Mouse (Mus musculus): ENCODE data around the gene Gm10775. TPM values are rescaled to one million over a fixed set of nuclear protein-coding genes. Genes with fewer than 3 reads are reported as not detected.

The Gm10775 gene
- polyA plus RNA-seq, 1 experiment from 2014 or later, result 0.37 TPM

DNA sequence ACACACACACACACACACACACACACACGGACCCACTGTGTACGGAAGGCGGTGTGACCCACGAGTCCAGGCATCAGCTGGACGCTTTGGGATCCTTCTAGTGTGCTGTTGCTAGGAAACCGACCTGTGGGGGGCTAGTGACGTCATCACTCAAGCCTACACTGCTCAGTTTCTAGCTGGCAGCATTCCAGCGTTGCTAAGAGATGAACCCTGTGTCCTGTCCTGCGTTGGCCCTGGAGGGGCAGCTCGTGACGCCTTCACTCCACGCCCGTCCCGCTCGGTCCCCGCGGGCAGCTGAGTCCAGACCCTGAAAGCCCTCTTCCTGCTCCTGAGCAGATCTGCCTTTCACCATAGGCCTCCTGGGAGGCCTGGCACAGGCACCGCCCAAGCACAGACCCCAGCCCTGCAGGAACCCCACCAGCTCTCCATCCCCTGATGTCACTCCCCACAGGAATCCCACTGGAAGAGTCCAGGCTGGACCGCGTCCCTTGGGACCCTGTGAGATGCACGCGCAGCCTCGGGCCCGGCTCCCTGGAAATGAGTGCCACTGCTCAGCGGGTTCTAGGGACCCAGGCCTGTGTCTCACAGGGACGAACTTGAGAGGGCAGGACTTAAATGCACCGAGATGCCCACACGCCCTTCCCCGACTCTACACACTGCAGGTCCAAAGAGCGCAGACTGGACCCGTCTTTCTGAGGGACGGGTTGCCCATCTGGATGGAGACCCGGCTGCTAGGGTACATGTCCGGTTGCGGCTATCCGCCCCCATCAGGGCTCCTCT, 974 bp upstream of the Gm10775 start:
- H3K9ac ChIP-seq, result peak overlapping the region; percentile 37; the same call in 1 of the 2 replicates
- ATAC-seq (ENCODE audit: low FRiP score) (peak; percentile 87), DNase-seq (ENCODE audit: low spot score) (peak; percentile 77)
- H3K27ac ChIP-seq, result no peak overlapping the region
- H3K4me1 ChIP-seq (replicated peaks; ENCODE audit: control insufficient read depth, insufficient read depth, low read length), result no peaks in the 10 kb centered on the region
- peak overlapping the region; percentile 52 for H3K4me2 ChIP-seq (replicated peaks)
- peaks cover 22% of the 10 kb centered on the region for H3K36me3 ChIP-seq (replicated peaks; ENCODE audit: control insufficient read depth, insufficient read depth)
- WGBS, result 28% methylated on average over 36 of the region's 36 CpGs
- peak overlapping the region; percentile 31 for H3K4me3 ChIP-seq (replicated peaks; ENCODE audit: low read length)
- peaks cover 67% of the 10 kb centered on the region for H3K9me3 ChIP-seq (ENCODE audit: control insufficient read depth, low read length)
- no peaks in the 10 kb centered on the region for H3K27me3 ChIP-seq (ENCODE audit: control insufficient read depth, insufficient read depth, low read length)

GRCm38 (mm10) chr13:65262086-65262485, 2.7 kb downstream of the Gm10775 start:
- H3K4me3 ChIP-seq (replicated peaks; ENCODE audit: low read length), result no peak overlapping the region
- H3K27me3 ChIP-seq (ENCODE audit: control insufficient read depth, insufficient read depth, low read length), result no peaks in the 10 kb centered on the region
- ATAC-seq (ENCODE audit: low FRiP score), result no peak
- no peak overlapping the region for H3K9ac ChIP-seq
- no peak overlapping the region for H3K4me2 ChIP-seq (replicated peaks)
- no peaks in the 10 kb centered on the region for H3K4me1 ChIP-seq (replicated peaks; ENCODE audit: control insufficient read depth, insufficient read depth, low read length)
- no peak for DNase-seq (ENCODE audit: low spot score)
- H3K9me3 ChIP-seq (ENCODE audit: control insufficient read depth, low read length), result peaks cover 87% of the 10 kb centered on the region
- H3K36me3 ChIP-seq (replicated peaks; ENCODE audit: control insufficient read depth, insufficient read depth), result peaks cover 34% of the 10 kb centered on the region
- H3K27ac ChIP-seq, result no peak overlapping the region
- WGBS, result 93% methylated on average over 5 of the region's 5 CpGs

- WGBS, result 16% methylated on average over 9 of the region's 9 CpGs
Measured at GRCm38 (mm10) chr13:65277994-65278382, 18.6 kb downstream of the Gm10775 start.

GRCm38 (mm10) chr13:65278383-65279341, 19.3 kb downstream of the Gm10775 start, which contains the start of gene Zfp369:
Zfp369 (plus strand) TSS chr13:65278814.
- WGBS, result under 1% methylated on average over 50 of the region's 50 CpGs
- Histone ChIP-seq H3K9me3 (ENCODE audit: control insufficient read depth, low read length) (peaks cover 46% of the 10 kb centered on the region), H3K4me2 (replicated peaks) (peak within 1 kb of the TSS; percentile 73), H3K4me1 (replicated peaks; ENCODE audit: control insufficient read depth, insufficient read depth, low read length) (peaks cover 4% of the 10 kb centered on the region; the same call in 1 of the 2 replicates), H3K4me3 (replicated peaks; ENCODE audit: low read length) (peak within 1 kb of the TSS; percentile 69), H3K27ac (peak within 1 kb of the TSS; percentile 90), H3K27me3 (ENCODE audit: control insufficient read depth, insufficient read depth, low read length) (no peaks in the 10 kb centered on the region), H3K9ac (peak within 1 kb of the TSS; percentile 78), H3K36me3 (replicated peaks; ENCODE audit: control insufficient read depth, insufficient read depth) (peaks cover 25% of the 10 kb centered on the region)
- peak; percentile 99 for ATAC-seq (ENCODE audit: low FRiP score)
- peak; percentile 90 for DNase-seq (ENCODE audit: low spot score)

More at GRCm38 (mm10) chr13:65277994-65278382, 18.6 kb downstream of the Gm10775 start:
- H3K9ac ChIP-seq, result peak overlapping the region; percentile 78
- H3K27ac ChIP-seq, result peak overlapping the region; percentile 90
- peaks cover 53% of the 10 kb centered on the region for H3K9me3 ChIP-seq (ENCODE audit: control insufficient read depth, low read length)
- H3K4me2 ChIP-seq (replicated peaks), result peak overlapping the region; percentile 73
- ATAC-seq (ENCODE audit: low FRiP score) (peak; percentile 60), DNase-seq (ENCODE audit: low spot score) (no peak)
- H3K4me3 ChIP-seq (replicated peaks; ENCODE audit: low read length), result peak overlapping the region; percentile 69
- H3K36me3 ChIP-seq (replicated peaks; ENCODE audit: control insufficient read depth, insufficient read depth), result peaks cover 25% of the 10 kb centered on the region
- peaks cover 4% of the 10 kb centered on the region; the same call in 1 of the 2 replicates for H3K4me1 ChIP-seq (replicated peaks; ENCODE audit: control insufficient read depth, insufficient read depth, low read length)
- no peaks in the 10 kb centered on the region for H3K27me3 ChIP-seq (ENCODE audit: control insufficient read depth, insufficient read depth, low read length)

GRCm38 (mm10) chr13:65286771-65287170, 27.4 kb downstream of the Gm10775 start:
- H3K4me2 ChIP-seq (replicated peaks), result no peak overlapping the region
- no peaks in the 10 kb centered on the region for H3K27me3 ChIP-seq (ENCODE audit: control insufficient read depth, insufficient read depth, low read length)
- no peak overlapping the region for H3K27ac ChIP-seq
- peaks cover 80% of the 10 kb centered on the region for H3K9me3 ChIP-seq (ENCODE audit: control insufficient read depth, low read length)
- peaks cover 86% of the 10 kb centered on the region for H3K36me3 ChIP-seq (replicated peaks; ENCODE audit: control insufficient read depth, insufficient read depth)
- no peaks in the 10 kb centered on the region for H3K4me1 ChIP-seq (replicated peaks; ENCODE audit: control insufficient read depth, insufficient read depth, low read length)
- 95% methylated on average over 2 of the region's 2 CpGs for WGBS
- ATAC-seq (ENCODE audit: low FRiP score) (no peak), DNase-seq (ENCODE audit: low spot score) (no peak)
- H3K9ac ChIP-seq, result no peak overlapping the region
- no peak overlapping the region for H3K4me3 ChIP-seq (replicated peaks; ENCODE audit: low read length)

DNA sequence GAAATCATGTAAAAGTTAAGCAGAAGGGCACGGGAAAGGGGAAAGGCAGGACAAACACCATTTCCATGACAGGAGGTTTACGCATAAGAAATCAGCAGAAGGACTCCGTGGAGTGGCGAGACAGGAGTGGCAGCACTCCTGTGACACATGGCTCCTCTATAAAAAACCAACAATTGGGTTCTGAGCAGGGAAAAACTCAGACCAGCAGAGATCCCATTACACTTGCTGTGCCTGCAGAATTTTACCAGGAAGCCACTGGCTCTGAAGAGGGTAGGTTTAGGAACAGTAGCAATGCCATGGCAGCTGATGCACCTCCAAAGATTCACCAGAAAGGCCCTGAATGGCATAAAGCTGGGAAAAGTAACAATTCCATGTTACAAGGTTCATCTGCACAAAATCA, 37.0 kb downstream of the Gm10775 start:
- Histone ChIP-seq H3K4me1 (replicated peaks; ENCODE audit: control insufficient read depth, insufficient read depth, low read length) (no peaks in the 10 kb centered on the region), H3K9ac (no peak overlapping the region), H3K9me3 (ENCODE audit: control insufficient read depth, low read length) (peaks cover 75% of the 10 kb centered on the region), H3K4me2 (replicated peaks) (no peak overlapping the region), H3K27me3 (ENCODE audit: control insufficient read depth, insufficient read depth, low read length) (no peaks in the 10 kb centered on the region), H3K4me3 (replicated peaks; ENCODE audit: low read length) (no peak overlapping the region), H3K36me3 (replicated peaks; ENCODE audit: control insufficient read depth, insufficient read depth) (peaks cover 77% of the 10 kb centered on the region), H3K27ac (no peak overlapping the region)
- WGBS, result 97% methylated on average over 4 of the region's 4 CpGs
- no peak for ATAC-seq (ENCODE audit: low FRiP score)
- DNase-seq (ENCODE audit: low spot score), result no peak

Other genes with a start within 250 kb of the Gm10775 start
- not detected in 2 replicates for gene Spata31d1c, start 226.5 kb upstream of the Gm10775 start, polyA plus RNA-seq (2014; fragmentation: Nextera tagmentation; extraction: Ambion mirVana)
- gene Prss47, start 206.8 kb upstream of the Gm10775 start, polyA plus RNA-seq (2014; fragmentation: Nextera tagmentation; extraction: Ambion mirVana), result not detected in 2 replicates
- 33.9 and 43.4 TPM in 2 replicates for gene Mfsd14b, start 146.6 kb upstream of the Gm10775 start, polyA plus RNA-seq (2014; fragmentation: Nextera tagmentation; extraction: Ambion mirVana)
- not detected in 2 replicates for gene Olfr465-ps1, start 121.5 kb upstream of the Gm10775 start, polyA plus RNA-seq (2014; fragmentation: Nextera tagmentation; extraction: Ambion mirVana)
- gene Olfr466, start 109.3 kb upstream of the Gm10775 start, polyA plus RNA-seq (2014; fragmentation: Nextera tagmentation; extraction: Ambion mirVana), result not detected in 2 replicates
- gene Nlrp4f, start 53.6 kb upstream of the Gm10775 start, polyA plus RNA-seq (2014; fragmentation: Nextera tagmentation; extraction: Ambion mirVana), result 0.13 TPM in 1 of 2 replicates, not detected in the other
- 23.1 and 27.8 TPM in 2 replicates for gene Zfp369, start 19.3 kb downstream of the Gm10775 start, polyA plus RNA-seq (2014; fragmentation: Nextera tagmentation; extraction: Ambion mirVana)